Mouse (Mus musculus) testis, adult 2 months (tissue): ENCODE measurements around the gene Eif2ak4.

Experiments
- CTCF ChIP-seq: fragments of 200-500 bp; IDR thresholded peaks from 2 replicates; pipeline ENCODE4 v1.5.1; 2012; ENCODE audit warnings: low read depth, mild to moderate bottlenecking, inconsistent platforms, low read length, moderate library complexity; ENCODE audit not compliant: control insufficient read depth, insufficient read depth, insufficient replicate concordance
- POLR2A ChIP-seq: fragments of 200-500 bp; IDR thresholded peaks from 2 replicates; pipeline ENCODE4 v1.6.1; 2012; ENCODE audit warnings: low read depth, mild to moderate bottlenecking, inconsistent platforms, low read length, moderate library complexity; ENCODE audit not compliant: control insufficient read depth

GRCm38 (mm10) chr2:118343897-118344296 lies 44.5 kb upstream of the Eif2ak4 start:
- TF ChIP-seq CTCF (no peak), POLR2A (no peak)
